Mouse (Mus musculus): ENCODE results near the gene Sipa1. TPM values are rescaled to one million over a fixed set of nuclear protein-coding genes. Genes with fewer than 3 reads are reported as not detected.
A peak's percentile ranks its signal among the peaks of the same experiment; 100 is the strongest.

The Sipa1 gene
- total RNA-seq, 2 experiments from 2014 or later = 31.1 to 33.3 TPM

DNA sequence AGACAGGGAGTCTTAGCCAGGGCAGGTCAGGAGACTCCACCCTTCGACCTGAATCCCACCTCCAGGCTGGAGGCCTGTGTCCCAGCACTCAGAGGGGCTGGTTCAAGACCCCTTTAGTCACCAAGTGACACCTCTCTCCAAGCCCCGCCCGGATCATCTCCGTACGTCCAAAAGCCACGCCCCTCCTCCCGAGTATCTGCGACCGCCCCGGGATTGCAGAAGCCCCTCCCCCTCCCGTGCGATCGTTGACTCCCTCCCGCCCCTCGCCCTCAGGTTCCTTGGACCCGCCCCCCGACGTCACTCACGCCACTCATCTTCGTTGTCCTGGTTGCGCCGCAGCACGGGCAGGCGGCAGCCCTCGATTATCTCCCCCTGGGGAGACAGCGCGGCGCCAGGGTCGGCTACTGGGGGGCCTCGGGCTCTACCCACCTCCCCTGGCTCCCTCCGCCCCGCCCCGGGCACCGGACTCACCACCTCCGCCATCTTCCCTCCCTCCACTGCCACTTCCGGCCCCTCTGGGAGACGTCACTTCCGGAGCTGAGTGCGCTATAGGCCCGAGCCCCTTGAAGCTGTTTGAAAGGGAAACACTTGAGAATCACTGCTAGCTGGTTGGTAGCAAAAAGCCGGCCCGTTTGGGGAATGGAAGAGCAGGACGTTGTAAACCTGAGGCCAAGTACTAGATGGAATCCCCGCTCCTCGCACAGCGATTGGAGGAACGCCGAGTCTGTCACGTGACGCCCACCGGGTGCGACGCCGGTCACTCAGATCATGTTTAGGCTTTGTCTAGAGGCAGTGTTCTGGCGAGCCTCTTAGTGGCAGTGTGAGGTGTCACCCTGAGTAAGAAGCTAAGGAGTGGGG is 53.7 kb downstream of the Sipa1 start, which contains the start of gene Kat5:
Gene Kat5, minus strand, starts transcription at position 691 of the 858 bp plus-strand sequence.
- intact Hi-C loops (cut with DNase I) = loop anchor here (2.0 kb wide), 1 partner anchor 27 kb away; the partner anchor contains the start of gene Rela
- DNase-seq = peak; percentile 93

DNA sequence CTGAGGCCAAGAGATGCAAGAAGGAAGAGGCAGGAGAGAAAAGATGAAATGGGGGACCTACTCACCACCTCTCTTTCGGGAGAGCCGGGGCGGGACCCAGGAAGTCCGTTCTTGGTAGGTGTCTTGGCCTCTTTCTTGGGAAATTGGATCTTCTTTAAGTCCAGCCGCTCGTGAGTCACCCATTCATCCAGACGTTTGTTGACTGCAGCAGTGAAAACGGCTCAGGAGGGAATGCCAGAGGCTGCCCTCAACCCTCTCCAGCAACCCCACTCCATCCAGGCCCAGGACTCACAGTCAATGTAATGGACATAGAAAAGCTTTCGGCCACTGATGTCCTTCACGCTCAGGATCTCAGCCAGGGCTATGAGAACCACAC is 54.3 kb downstream of the Sipa1 start:
- no peak for DNase-seq
- intact Hi-C loops (cut with DNase I) = no loop called here

- intact Hi-C loops (cut with DNase I) = no loop called here
- DNase-seq = no peak
Observed at GRCm38 (mm10) chr19:5608707-5609106, 54.8 kb downstream of the Sipa1 start.

DNA sequence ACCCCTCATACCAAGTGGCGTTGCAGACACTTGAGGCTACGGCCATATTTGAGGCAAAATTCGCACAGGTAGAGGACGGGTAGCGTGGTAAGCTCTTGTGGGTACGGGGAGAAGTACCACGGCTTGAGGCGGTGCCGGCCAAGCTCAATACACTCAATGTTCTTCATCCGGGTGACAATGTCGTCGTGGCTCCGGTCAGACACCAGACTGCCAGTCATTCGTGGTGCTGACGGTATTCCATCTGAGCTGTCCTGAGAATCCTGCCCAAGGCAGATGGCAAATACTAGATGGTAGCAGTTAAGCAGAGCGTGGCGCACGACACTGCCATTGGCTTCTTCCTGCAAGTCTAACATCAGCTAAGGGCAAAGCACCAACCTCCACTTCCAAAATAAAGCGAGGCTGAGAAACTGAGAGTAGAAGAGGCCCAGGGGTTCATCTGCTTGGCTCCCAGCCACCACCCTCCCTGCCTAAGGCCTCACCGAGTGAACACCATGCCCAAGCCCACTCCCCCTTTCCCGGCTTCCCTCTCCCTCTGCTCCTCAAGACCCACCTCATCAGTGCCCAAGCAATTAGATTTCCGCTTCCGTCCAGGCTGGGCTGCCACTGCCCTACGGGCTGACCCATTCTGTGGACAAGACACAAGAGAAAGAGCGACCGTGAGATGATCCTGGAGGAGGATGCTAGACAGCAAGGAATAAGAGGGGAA is 55.6 kb downstream of the Sipa1 start:
- no peak for DNase-seq
- intact Hi-C loops (cut with DNase I) = no loop called here

DNA sequence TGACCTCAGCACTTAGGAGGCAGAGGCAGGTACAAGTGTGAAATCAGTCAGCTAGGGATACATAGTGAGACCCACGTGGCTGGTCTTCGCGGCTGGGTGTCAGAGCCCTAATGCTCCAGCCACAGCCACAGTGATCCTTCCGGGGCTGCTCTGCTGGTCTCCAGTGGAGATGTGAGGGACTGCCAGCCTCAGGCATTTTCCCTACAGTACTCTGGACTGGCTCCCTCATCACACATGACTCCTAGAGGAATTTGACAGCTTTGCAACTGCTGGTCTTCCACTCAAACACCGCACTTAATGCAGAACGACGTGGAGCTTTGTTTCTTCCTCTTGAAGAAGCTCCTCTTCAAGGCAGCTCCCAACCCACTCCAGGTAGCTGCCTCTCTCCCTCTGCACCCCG is 57.3 kb downstream of the Sipa1 start:
- intact Hi-C loops (cut with DNase I) = no loop called here
- no peak for DNase-seq

- intact Hi-C loops (cut with DNase I) = no loop called here
- no peak for DNase-seq
Observed at GRCm38 (mm10) chr19:5605126-5605525, 58.4 kb downstream of the Sipa1 start.

GRCm38 (mm10) chr19:5603664-5604063 is 59.8 kb downstream of the Sipa1 start:
- DNase-seq = no peak
- intact Hi-C loops (cut with DNase I) = no loop called here

DNA sequence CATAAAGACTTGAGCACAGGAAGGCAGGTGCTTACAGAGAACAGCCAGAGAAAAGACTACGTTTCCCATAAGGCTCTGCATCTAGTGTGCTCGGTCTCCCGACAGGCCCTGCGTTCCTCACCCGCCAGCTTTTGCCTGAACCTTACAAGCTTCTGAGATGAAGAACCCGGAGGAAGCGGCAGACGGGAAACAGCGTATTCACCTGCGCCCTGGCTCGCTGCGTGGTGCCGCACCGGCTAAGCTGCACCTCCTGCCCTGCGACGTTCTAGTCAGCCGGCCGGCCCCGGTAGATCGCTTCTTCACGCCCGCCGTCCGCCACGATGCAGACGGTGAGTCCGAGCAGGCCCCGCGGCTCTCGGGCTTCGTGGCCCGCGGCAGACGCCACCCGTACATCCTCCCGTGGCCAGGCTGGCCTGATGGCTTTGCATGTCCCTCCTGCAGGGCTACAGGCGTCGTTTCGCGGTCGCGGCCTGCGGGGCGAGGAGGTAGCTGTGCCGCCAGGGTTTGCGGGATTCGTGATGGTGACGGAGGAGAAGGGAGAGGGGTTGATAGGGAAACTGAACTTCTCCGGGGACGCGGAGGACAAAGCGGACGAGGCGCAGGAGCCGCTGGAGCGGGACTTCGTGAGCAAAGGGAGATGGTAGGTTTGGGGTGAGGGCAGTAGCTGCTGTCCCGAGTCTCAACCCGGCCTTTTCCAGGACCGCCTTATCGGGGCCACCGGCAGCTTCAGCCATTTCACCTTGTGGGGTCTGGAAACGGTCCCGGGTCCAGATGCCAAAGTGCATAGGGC is 61.6 kb downstream of the Sipa1 start, which contains the start of gene Rnaseh2c:
Gene Rnaseh2c, plus strand, starts transcription at position 122 of the 790 bp plus-strand sequence.
- intact Hi-C loops (cut with DNase I) = no loop called here
- peak; percentile 80 for DNase-seq

Small RNA genes within 50 kb of the gene (microRNA-seq; reads per million reads assigned to microRNA genes)
- not detected for gene Mir6987

Other genes with a start within 250 kb of the Sipa1 start
- gene Drap1, start 238.7 kb downstream of the Sipa1 start, total RNA-seq (2021) = 100 to 1,000 TPM; 256 to 263 TPM
- gene AI837181, start 238.6 kb downstream of the Sipa1 start, total RNA-seq (2021) = 10 to 100 TPM; 49.9 to 51.7 TPM
- gene Fosl1, start 216.2 kb downstream of the Sipa1 start, total RNA-seq (2021) = not detected
- 10 to 100 TPM; 20.8 to 21.6 TPM for gene Ccdc85b, start 205.8 kb downstream of the Sipa1 start, total RNA-seq (2021)
- gene Fibp, start 203.1 kb downstream of the Sipa1 start, total RNA-seq (2021) = 100 to 1,000 TPM; 124 to 139 TPM
- 1 to 10 TPM; 1.3 to 2.1 TPM for gene Ctsw, start 195.2 kb downstream of the Sipa1 start, total RNA-seq (2021)
- gene Efemp2, start 189.8 kb downstream of the Sipa1 start, total RNA-seq (2021) = 10 to 100 TPM; 23.7 to 25.4 TPM
- gene Mus81, start 175.3 kb downstream of the Sipa1 start, total RNA-seq (2021) = 10 to 100 TPM; 40.2 to 43.7 TPM
- gene Cfl1, start 173.3 kb downstream of the Sipa1 start, total RNA-seq (2021) = 1,000 to 10,000 TPM; 2,142 to 2,227 TPM
- 1 to 10 TPM; 9.3 to 9.6 TPM for gene 1700020D05Rik, start 159.9 kb downstream of the Sipa1 start, total RNA-seq (2021)
- 10 to 100 TPM; 64.8 to 67.7 TPM for gene Snx32, start 153.2 kb downstream of the Sipa1 start, total RNA-seq (2021)
- gene Ovol1, start 103.1 kb downstream of the Sipa1 start, total RNA-seq (2021) = not detected
- 10 to 100 TPM; 11.6 to 12.2 TPM for gene Ap5b1, start 95.7 kb downstream of the Sipa1 start, total RNA-seq (2021)
- gene Rnaseh2c, start 61.8 kb downstream of the Sipa1 start, total RNA-seq (2021) = 10 to 100 TPM; 47.3 to 49.7 TPM
- 10 to 100 TPM; 84.6 to 98.4 TPM for gene Kat5, start 53.5 kb downstream of the Sipa1 start, total RNA-seq (2021)
- gene Rela, start 26.2 kb downstream of the Sipa1 start, total RNA-seq (2021) = 10 to 100 TPM; 29.6 to 34.8 TPM
- gene Map3k11, start 25.0 kb upstream of the Sipa1 start, total RNA-seq (2021) = 10 to 100 TPM; 14.3 to 14.6 TPM
- gene Pcnx3, start 25.2 kb upstream of the Sipa1 start, total RNA-seq (2021) = 10 to 100 TPM; 87.7 to 91.7 TPM
- not detected for gene Kcnk7, start 40.7 kb upstream of the Sipa1 start, total RNA-seq (2021)
- gene Ehbp1l1, start 62.6 kb upstream of the Sipa1 start, total RNA-seq (2021) = 10 to 100 TPM; 41.9 to 48.6 TPM
- 10 to 100 TPM; 72.4 to 72.5 TPM for gene Fam89b, start 65.9 kb upstream of the Sipa1 start, total RNA-seq (2021)
- gene Ltbp3, start 77.2 kb upstream of the Sipa1 start, total RNA-seq (2021) = 10 to 100 TPM; 23.8 to 23.9 TPM
- 10 to 100 TPM; 81.7 to 81.8 TPM for gene Scyl1, start 107.7 kb upstream of the Sipa1 start, total RNA-seq (2021)
- 10 to 100 TPM; 12.1 to 13.4 TPM for gene Frmd8, start 211.6 kb upstream of the Sipa1 start, total RNA-seq (2021)
- 1 to 10 TPM; 1.4 to 2.0 TPM for gene Slc25a45, start 214.1 kb upstream of the Sipa1 start, total RNA-seq (2021)
- 10 to 100 TPM; 10.2 to 11.7 TPM for gene Tigd3, start 230.4 kb upstream of the Sipa1 start, total RNA-seq (2021)
- gene Dpf2, start 249.3 kb upstream of the Sipa1 start, total RNA-seq (2021) = 10 to 100 TPM; 76.1 to 84.1 TPM